Mouse (Mus musculus) neural tube, embryonic 12.5 days (tissue): ENCODE measurements around the gene Ero1lb. TPM values are rescaled to one million over a fixed set of nuclear protein-coding genes. Genes with fewer than 3 reads are reported as not detected.
"Not testable (repeated sequence)": the region's sequence is repeated elsewhere in the genome, so short reads cannot be mapped to it uniquely, and the experiment has no call there.

Experiments
- ATAC-seq: fragments of 200-750 bp; cut with Nextera tagmentation; 2 replicates; pipeline ENCODE4 v1.8.0; 2017; ENCODE audit warnings: low read depth, mild to moderate bottlenecking, moderate TSS enrichment, moderate library complexity; ENCODE audit not compliant: low FRiP score
- H3K27ac ChIP-seq: fragments of 300-500 bp; sonication (generic); 2 replicates; pipeline ENCODE4 v1.5.1; 2016
- H3K27me3 ChIP-seq: fragments of 300-500 bp; sonication (generic); replicated peaks from 2 replicates; pipeline ENCODE4 v1.6.1; 2016; ENCODE audit warnings: mild to moderate bottlenecking
- H3K36me3 ChIP-seq: fragments of 300-500 bp; sonication (generic); 2 replicates; pipeline ENCODE4 v1.6.1; 2016; ENCODE audit warnings: mild to moderate bottlenecking
- H3K4me1 ChIP-seq: fragments of 300-500 bp; sonication (generic); 2 replicates; pipeline ENCODE4 v1.6.1; 2016
- H3K4me2 ChIP-seq: fragments of 300-500 bp; sonication (generic); replicated peaks from 2 replicates; pipeline ENCODE4 v1.6.1; 2016; ENCODE audit warnings: mild to moderate bottlenecking
- H3K4me3 ChIP-seq: fragments of 300-500 bp; sonication (generic); 2 replicates; pipeline ENCODE4 v1.5.1; 2016
- H3K9ac ChIP-seq: fragments of 300-500 bp; sonication (generic); 2 replicates; pipeline ENCODE4 v1.6.1; 2016; ENCODE audit warnings: mild to moderate bottlenecking
- H3K9me3 ChIP-seq: fragments of 300-500 bp; sonication (generic); 2 replicates; pipeline ENCODE4 v1.6.1; 2016; ENCODE audit warnings: mild to moderate bottlenecking
- WGBS: fragments of 180-500 bp; shearing (Covaris S2); methylation state at CpG from one replicate; pipeline ENCODE4 v1.1.7; 2016; 5-methylcytosine and 5-hydroxymethylcytosine counted together
- polyA plus RNA-seq: library from polyadenylated mRNA; unstranded; fragments of >200 nt; fragmentation: Nextera tagmentation; extraction: Ambion mirVana; gene quantifications from 2 replicates; pipeline ENCODE4 v1.2.1, GENCODE M21; 2016

Gene Ero1lb
- polyA plus RNA-seq, 1 experiment from 2014 or later: 13.8 TPM

- H3K27ac ChIP-seq, H3K27me3 ChIP-seq, ATAC-seq, H3K9me3 ChIP-seq, H3K4me1 ChIP-seq, H3K9ac ChIP-seq, H3K4me2 ChIP-seq, H3K4me3 ChIP-seq, H3K36me3 ChIP-seq: not testable (repeated sequence)
- WGBS: 65% methylated on average over 4 of the region's 4 CpGs
These were observed 31.4 kb downstream of the Ero1lb start for GRCm38 (mm10) chr13:12597075-12597474.

- not testable (repeated sequence) for H3K27me3 ChIP-seq, H3K27ac ChIP-seq, H3K9me3 ChIP-seq, H3K9ac ChIP-seq, ATAC-seq, H3K4me1 ChIP-seq, H3K4me2 ChIP-seq, H3K4me3 ChIP-seq
- peaks cover 13% of the 10 kb centered on the region for H3K36me3 ChIP-seq
These were observed 44.5 kb downstream of the Ero1lb start for GRCm38 (mm10) chr13:12610206-12610605.

GRCm38 (mm10) chr13:12614026-12614425 is 48.4 kb downstream of the Ero1lb start:
- H3K4me2 ChIP-seq, H3K9ac ChIP-seq, H3K27me3 ChIP-seq, H3K9me3 ChIP-seq, H3K4me1 ChIP-seq, H3K27ac ChIP-seq, ATAC-seq, H3K4me3 ChIP-seq: not testable (repeated sequence)
- 91% methylated on average over 6 of the region's 6 CpGs for WGBS
- H3K36me3 ChIP-seq: peaks cover 21% of the 10 kb centered on the region

- peaks cover 27% of the 10 kb centered on the region for H3K36me3 ChIP-seq
- H3K4me1 ChIP-seq, H3K27ac ChIP-seq, ATAC-seq, H3K9me3 ChIP-seq, H3K27me3 ChIP-seq, H3K9ac ChIP-seq, H3K4me3 ChIP-seq, H3K4me2 ChIP-seq: not testable (repeated sequence)
- 94% methylated on average over 7 of the region's 7 CpGs for WGBS
These were observed 48.9 kb downstream of the Ero1lb start for GRCm38 (mm10) chr13:12614591-12614990.

- not testable (repeated sequence) for H3K9me3 ChIP-seq, H3K4me1 ChIP-seq, H3K4me2 ChIP-seq, H3K27me3 ChIP-seq, H3K27ac ChIP-seq, H3K9ac ChIP-seq, ATAC-seq, H3K4me3 ChIP-seq
- peaks cover 31% of the 10 kb centered on the region for H3K36me3 ChIP-seq
- 91% methylated on average over 10 of the region's 10 CpGs for WGBS
These were observed 49.3 kb downstream of the Ero1lb start for GRCm38 (mm10) chr13:12615014-12615413.

- not testable (repeated sequence) for H3K27me3 ChIP-seq, H3K4me3 ChIP-seq, H3K27ac ChIP-seq, ATAC-seq, H3K9me3 ChIP-seq, H3K9ac ChIP-seq, H3K4me1 ChIP-seq, H3K4me2 ChIP-seq
- 97% methylated on average over 3 of the region's 3 CpGs for WGBS
- peaks cover 45% of the 10 kb centered on the region for H3K36me3 ChIP-seq
These were observed 50.8 kb downstream of the Ero1lb start for GRCm38 (mm10) chr13:12616489-12616888.

GRCm38 (mm10) chr13:12619808-12620207 is 54.1 kb downstream of the Ero1lb start:
- peaks cover 45% of the 10 kb centered on the region for H3K36me3 ChIP-seq
- H3K4me1 ChIP-seq: not testable (repeated sequence)
- WGBS: 93% methylated on average over 8 of the region's 8 CpGs

GRCm38 (mm10) chr13:12626061-12626460 is 60.4 kb downstream of the Ero1lb start:
- H3K4me1 ChIP-seq, H3K9ac ChIP-seq, ATAC-seq, H3K4me3 ChIP-seq, H3K4me2 ChIP-seq, H3K9me3 ChIP-seq, H3K27me3 ChIP-seq, H3K27ac ChIP-seq: not testable (repeated sequence)
- peaks cover 27% of the 10 kb centered on the region for H3K36me3 ChIP-seq
- WGBS: 93% methylated on average over 3 of the region's 3 CpGs

More at GRCm38 (mm10) chr13:12619808-12620207, 54.1 kb downstream of the Ero1lb start:
- not testable (repeated sequence) for ATAC-seq, H3K4me2 ChIP-seq, H3K9ac ChIP-seq, H3K4me3 ChIP-seq, H3K9me3 ChIP-seq, H3K27me3 ChIP-seq, H3K27ac ChIP-seq

GRCm38 (mm10) chr13:12627746-12628145 is 62.1 kb downstream of the Ero1lb start:
- H3K36me3 ChIP-seq: peaks cover 17% of the 10 kb centered on the region
- H3K9ac ChIP-seq, H3K27ac ChIP-seq, H3K4me3 ChIP-seq, H3K4me2 ChIP-seq, H3K27me3 ChIP-seq, H3K4me1 ChIP-seq, H3K9me3 ChIP-seq, ATAC-seq: not testable (repeated sequence)
- WGBS: 91% methylated on average over 8 of the region's 8 CpGs

- H3K9me3 ChIP-seq, H3K27me3 ChIP-seq, H3K4me2 ChIP-seq, H3K27ac ChIP-seq, H3K4me1 ChIP-seq, ATAC-seq, H3K4me3 ChIP-seq, H3K9ac ChIP-seq: not testable (repeated sequence)
- H3K36me3 ChIP-seq: peaks cover 15% of the 10 kb centered on the region
- 88% methylated on average over 5 of the region's 5 CpGs for WGBS
These were observed 62.5 kb downstream of the Ero1lb start for GRCm38 (mm10) chr13:12628181-12628580.

GRCm38 (mm10) chr13:12630252-12630651 is 64.6 kb downstream of the Ero1lb start:
- not testable (repeated sequence) for H3K27ac ChIP-seq, H3K4me2 ChIP-seq, H3K4me3 ChIP-seq, H3K27me3 ChIP-seq, ATAC-seq, H3K9me3 ChIP-seq, H3K9ac ChIP-seq, H3K4me1 ChIP-seq
- WGBS: 93% methylated on average over 5 of the region's 5 CpGs
- peaks cover 10% of the 10 kb centered on the region; the same call in 1 of the 2 replicates for H3K36me3 ChIP-seq

- not testable (repeated sequence) for H3K9ac ChIP-seq, H3K4me1 ChIP-seq, H3K9me3 ChIP-seq, ATAC-seq, H3K27ac ChIP-seq, H3K4me3 ChIP-seq, H3K36me3 ChIP-seq, H3K4me2 ChIP-seq, H3K27me3 ChIP-seq
- WGBS: 87% methylated on average over 1 of the region's 6 CpGs
These were observed 69.4 kb downstream of the Ero1lb start for GRCm38 (mm10) chr13:12634941-12635588.

- H3K27ac ChIP-seq, H3K4me3 ChIP-seq, H3K4me2 ChIP-seq, ATAC-seq, H3K36me3 ChIP-seq, H3K27me3 ChIP-seq, H3K9me3 ChIP-seq, H3K4me1 ChIP-seq, H3K9ac ChIP-seq: not testable (repeated sequence)
- WGBS: 90% methylated on average over 3 of the region's 4 CpGs
These were observed 77.1 kb downstream of the Ero1lb start for GRCm38 (mm10) chr13:12642795-12643194.
